Mouse (Mus musculus): ENCODE results near the gene I0C0044D17Rik. TPM values are rescaled to one million over a fixed set of nuclear protein-coding genes. Genes with fewer than 3 reads are reported as not detected.
"Not testable (repeated sequence)": the region's sequence is repeated elsewhere in the genome, so short reads cannot be mapped to it uniquely, and the experiment has no call there.

I0C0044D17Rik gene
- polyA plus RNA-seq, 1 experiment from 2014 or later: not detected

DNA sequence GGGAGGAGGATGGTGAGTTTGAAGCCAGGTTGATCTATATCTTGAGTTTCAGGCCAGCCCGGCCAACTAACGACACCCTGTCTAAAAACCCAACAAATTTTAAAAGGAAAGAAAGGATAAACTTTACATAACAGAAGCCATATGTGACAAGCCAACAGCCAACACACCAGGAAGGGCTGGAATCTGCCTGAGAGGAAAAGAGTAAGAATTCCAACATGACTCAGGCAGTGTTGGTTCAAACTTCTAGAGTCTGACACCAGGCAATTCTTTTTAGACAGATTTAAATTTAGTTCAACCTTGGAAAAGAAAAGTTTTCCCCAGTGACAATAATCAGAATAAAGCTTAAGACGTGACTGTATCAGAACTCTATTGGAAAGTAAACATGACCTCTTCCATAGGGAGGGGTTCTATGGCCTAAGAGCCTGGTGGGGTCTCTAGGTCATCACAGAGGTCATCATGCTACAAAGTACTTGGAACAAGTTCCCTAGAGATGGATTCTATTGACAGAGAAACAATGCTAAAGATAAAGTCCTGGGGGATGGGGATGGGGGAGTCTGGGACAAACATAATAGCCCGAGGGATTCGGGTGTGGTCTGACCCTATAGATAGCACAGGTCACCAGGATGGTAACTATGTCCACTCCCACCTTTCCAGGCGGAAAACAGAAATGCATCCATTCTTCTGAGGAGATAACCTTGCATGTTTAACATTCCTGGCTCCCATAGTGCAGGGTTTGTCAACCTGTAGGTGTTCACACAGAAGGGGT, 23.7 kb upstream of the I0C0044D17Rik start:
- Histone ChIP-seq H3K27me3 (ENCODE audit: control insufficient read depth, insufficient read depth, low read depth, low read length) (no peaks in the 10 kb centered on the region), H3K9me3 (replicated peaks; ENCODE audit: control insufficient read depth, low read length) (no peaks in the 10 kb centered on the region), H3K4me3 (ENCODE audit: low read depth, low read length) (no peak overlapping the region), H3K36me3 (ENCODE audit: control insufficient read depth, insufficient read depth) (no peaks in the 10 kb centered on the region), H3K4me2 (ENCODE audit: low read depth, low read length) (no peak overlapping the region), H3K4me1 (ENCODE audit: control insufficient read depth, low read depth, low read length) (no peaks in the 10 kb centered on the region), H3K27ac (ENCODE audit: low read length) (no peak overlapping the region), H3K9ac (ENCODE audit: low read depth, low read length) (no peak overlapping the region)
- ATAC-seq (ENCODE audit: low read depth): no peak
- WGBS (ENCODE audit: insufficient replicate concordance): 58% methylated on average over 6 of the region's 6 CpGs

DNA sequence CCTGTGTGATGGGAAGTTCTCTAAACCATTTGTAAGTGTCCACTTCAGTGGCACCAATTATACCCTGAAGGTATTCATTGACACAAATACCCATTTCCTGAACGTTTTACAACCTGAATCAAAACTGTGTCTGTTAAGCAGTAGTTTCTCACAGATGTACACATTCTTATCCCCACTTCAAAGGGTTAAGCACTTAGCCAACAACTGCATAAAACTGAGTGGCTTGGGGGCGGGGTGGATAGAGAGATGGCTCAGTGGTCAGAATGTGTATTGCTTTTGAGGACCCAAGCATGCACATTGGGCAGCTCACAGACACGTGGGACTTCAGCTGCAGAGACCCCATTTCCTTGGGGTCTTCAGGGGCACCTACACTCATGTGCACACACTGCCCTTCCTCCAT, 22.8 kb upstream of the I0C0044D17Rik start:
- Histone ChIP-seq H3K4me1 (ENCODE audit: control insufficient read depth, low read depth, low read length) (no peaks in the 10 kb centered on the region), H3K4me3 (ENCODE audit: low read depth, low read length) (no peak overlapping the region), H3K9me3 (replicated peaks; ENCODE audit: control insufficient read depth, low read length) (no peaks in the 10 kb centered on the region), H3K4me2 (ENCODE audit: low read depth, low read length) (no peak overlapping the region), H3K9ac (ENCODE audit: low read depth, low read length) (no peak overlapping the region), H3K27ac (ENCODE audit: low read length) (no peak overlapping the region), H3K27me3 (ENCODE audit: control insufficient read depth, insufficient read depth, low read depth, low read length) (no peaks in the 10 kb centered on the region), H3K36me3 (ENCODE audit: control insufficient read depth, insufficient read depth) (no peaks in the 10 kb centered on the region)
- WGBS (ENCODE audit: insufficient replicate concordance): 31% methylated on average over 3 of the region's 3 CpGs
- no peak for ATAC-seq (ENCODE audit: low read depth)

DNA sequence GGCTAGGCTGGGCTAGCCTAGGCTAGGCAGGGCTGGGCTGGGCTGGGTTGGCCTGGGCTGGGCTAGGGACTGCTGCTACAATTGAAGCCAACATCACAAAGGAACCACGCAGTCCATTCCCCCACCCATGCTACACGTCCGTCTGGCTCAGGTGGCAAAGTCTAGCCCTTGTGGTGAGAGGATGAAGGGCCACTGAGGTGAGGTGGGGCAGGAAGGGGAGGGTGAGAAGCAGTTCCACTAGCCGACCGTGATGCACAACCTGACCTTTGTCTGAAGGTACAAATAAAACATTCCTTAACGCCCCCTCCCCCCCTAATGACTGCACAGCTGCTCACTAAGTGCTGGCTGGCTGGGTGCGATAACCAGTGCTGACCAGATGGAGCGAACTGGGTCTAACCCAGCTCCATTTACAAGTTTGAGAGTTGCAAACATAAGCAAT, 22.1 kb upstream of the I0C0044D17Rik start:
- no peak overlapping the region for H3K27ac ChIP-seq (ENCODE audit: low read length)
- WGBS (ENCODE audit: insufficient replicate concordance): 52% methylated on average over 8 of the region's 8 CpGs
- no peak overlapping the region for H3K4me3 ChIP-seq (ENCODE audit: low read depth, low read length)
- H3K9me3 ChIP-seq (replicated peaks; ENCODE audit: control insufficient read depth, low read length): no peaks in the 10 kb centered on the region
- H3K27me3 ChIP-seq (ENCODE audit: control insufficient read depth, insufficient read depth, low read depth, low read length): no peaks in the 10 kb centered on the region
- ATAC-seq (ENCODE audit: low read depth): no peak
- no peaks in the 10 kb centered on the region for H3K4me1 ChIP-seq (ENCODE audit: control insufficient read depth, low read depth, low read length)
- H3K9ac ChIP-seq (ENCODE audit: low read depth, low read length): no peak overlapping the region
- H3K4me2 ChIP-seq (ENCODE audit: low read depth, low read length): no peak overlapping the region
- no peaks in the 10 kb centered on the region for H3K36me3 ChIP-seq (ENCODE audit: control insufficient read depth, insufficient read depth)

DNA sequence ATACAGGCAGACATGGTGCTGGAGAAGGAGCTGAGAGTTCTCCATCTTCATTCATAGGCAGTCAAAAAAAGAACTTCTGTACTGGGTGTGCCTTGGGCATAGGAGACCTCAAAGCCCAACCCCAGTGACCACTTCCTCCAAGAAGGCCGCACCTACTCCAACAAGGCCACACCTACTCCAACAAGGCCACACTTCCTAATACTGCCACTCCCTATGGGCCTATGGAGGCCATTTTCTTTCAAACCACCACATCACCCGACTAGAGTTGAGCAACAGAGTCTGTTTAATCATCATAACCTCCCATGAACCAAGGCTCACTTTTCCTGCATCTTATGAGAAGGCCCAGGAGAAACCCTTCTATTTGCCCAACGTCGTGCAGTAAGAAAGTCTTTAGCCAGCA, 21.6 kb upstream of the I0C0044D17Rik start:
- Histone ChIP-seq H3K27me3 (ENCODE audit: control insufficient read depth, insufficient read depth, low read depth, low read length) (no peaks in the 10 kb centered on the region), H3K36me3 (ENCODE audit: control insufficient read depth, insufficient read depth) (no peaks in the 10 kb centered on the region), H3K4me1 (ENCODE audit: control insufficient read depth, low read depth, low read length) (no peaks in the 10 kb centered on the region), H3K27ac (ENCODE audit: low read length) (no peak overlapping the region), H3K9me3 (replicated peaks; ENCODE audit: control insufficient read depth, low read length) (no peaks in the 10 kb centered on the region), H3K4me3 (ENCODE audit: low read depth, low read length) (no peak overlapping the region), H3K9ac (ENCODE audit: low read depth, low read length) (no peak overlapping the region), H3K4me2 (ENCODE audit: low read depth, low read length) (no peak overlapping the region)
- ATAC-seq (ENCODE audit: low read depth): no peak
- WGBS (ENCODE audit: insufficient replicate concordance): 63% methylated on average over 4 of the region's 4 CpGs

DNA sequence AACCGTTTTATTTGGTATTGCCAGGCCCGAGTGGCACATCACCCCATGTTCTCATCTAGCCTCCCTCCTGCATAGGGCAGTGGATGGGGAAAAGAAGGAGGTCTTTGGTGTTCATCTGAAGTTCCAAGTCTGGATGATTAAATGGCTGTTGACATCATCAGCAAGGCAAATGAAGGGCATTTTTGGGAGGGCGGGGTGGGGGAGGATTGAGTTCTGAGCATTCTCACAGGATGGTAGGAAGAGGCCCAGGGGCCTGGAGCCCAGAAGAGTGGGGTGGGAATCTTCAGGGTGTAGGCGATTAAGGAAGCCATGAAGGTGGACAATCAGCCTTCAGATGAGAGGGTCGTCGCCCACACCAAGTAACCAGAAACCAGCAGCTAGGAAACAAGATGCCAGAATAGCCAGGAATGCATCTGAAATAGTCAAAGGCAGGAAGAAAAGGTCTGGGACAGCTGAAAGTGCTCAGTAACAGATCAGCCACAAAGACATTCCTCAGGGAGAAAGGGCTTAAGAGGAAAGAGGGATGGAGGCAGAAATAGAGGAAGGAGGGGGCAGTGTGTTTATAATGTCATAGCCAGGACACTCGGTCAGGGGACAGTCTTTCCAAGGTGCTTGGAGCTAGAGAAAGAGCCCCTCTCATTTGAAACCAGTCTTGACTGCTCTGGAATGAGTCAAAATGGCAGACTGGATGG, 20.4 kb upstream of the I0C0044D17Rik start:
- Histone ChIP-seq H3K27ac (ENCODE audit: low read length) (no peak overlapping the region), H3K36me3 (ENCODE audit: control insufficient read depth, insufficient read depth) (no peaks in the 10 kb centered on the region), H3K9ac (ENCODE audit: low read depth, low read length) (no peak overlapping the region), H3K4me2 (ENCODE audit: low read depth, low read length) (no peak overlapping the region), H3K27me3 (ENCODE audit: control insufficient read depth, insufficient read depth, low read depth, low read length) (no peaks in the 10 kb centered on the region), H3K9me3 (replicated peaks; ENCODE audit: control insufficient read depth, low read length) (no peaks in the 10 kb centered on the region), H3K4me3 (ENCODE audit: low read depth, low read length) (no peak overlapping the region), H3K4me1 (ENCODE audit: control insufficient read depth, low read depth, low read length) (no peaks in the 10 kb centered on the region)
- ATAC-seq (ENCODE audit: low read depth): no peak
- WGBS (ENCODE audit: insufficient replicate concordance): 53% methylated on average over 7 of the region's 7 CpGs

DNA sequence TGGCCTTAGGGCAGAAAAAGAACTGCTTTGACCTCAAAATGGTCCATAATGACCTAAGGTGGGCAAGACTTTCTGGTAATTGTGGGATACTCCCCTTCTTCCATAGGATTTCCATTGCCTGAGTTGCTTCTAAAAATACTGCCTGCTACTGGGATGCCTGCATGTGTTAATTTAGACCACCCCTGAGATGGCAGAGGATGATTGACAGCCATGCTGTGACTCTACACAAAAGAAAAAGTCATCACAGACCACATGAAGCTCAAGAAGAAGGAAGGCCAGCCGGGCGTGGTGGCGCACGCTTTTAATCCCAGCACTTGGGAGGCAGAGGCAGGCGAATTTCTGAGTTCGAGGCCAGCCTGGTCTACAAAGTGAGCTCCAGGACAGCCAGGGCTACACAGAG, 17.6 kb upstream of the I0C0044D17Rik start:
- 77% methylated on average over 6 of the region's 6 CpGs for WGBS (ENCODE audit: insufficient replicate concordance)
- H3K27me3 ChIP-seq (ENCODE audit: control insufficient read depth, insufficient read depth, low read depth, low read length); H3K9ac ChIP-seq (ENCODE audit: low read depth, low read length); H3K4me3 ChIP-seq (ENCODE audit: low read depth, low read length); H3K27ac ChIP-seq (ENCODE audit: low read length); H3K4me1 ChIP-seq (ENCODE audit: control insufficient read depth, low read depth, low read length); H3K36me3 ChIP-seq (ENCODE audit: control insufficient read depth, insufficient read depth); H3K4me2 ChIP-seq (ENCODE audit: low read depth, low read length); ATAC-seq (ENCODE audit: low read depth); H3K9me3 ChIP-seq (replicated peaks; ENCODE audit: control insufficient read depth, low read length): not testable (repeated sequence)

DNA sequence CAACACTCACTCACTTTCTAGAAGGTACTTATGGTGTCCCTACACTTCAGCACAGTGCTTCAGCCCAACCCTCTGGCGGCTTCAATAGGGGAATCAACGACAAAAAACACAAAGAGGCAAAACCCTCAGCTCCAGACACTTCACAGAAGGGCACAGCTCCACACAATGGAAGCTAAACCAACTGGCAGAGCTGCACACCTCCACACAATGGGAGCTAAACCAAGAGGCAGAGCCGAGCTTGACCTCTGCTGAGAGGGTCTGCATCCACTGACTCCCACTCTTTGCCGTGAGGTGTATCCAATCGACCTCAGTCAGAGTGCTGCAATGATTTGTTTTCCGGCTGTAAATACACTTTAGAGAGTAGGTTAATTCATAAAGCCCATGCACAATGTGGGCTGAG, 16.9 kb upstream of the I0C0044D17Rik start:
- Histone ChIP-seq H3K4me2 (ENCODE audit: low read depth, low read length) (no peak overlapping the region), H3K27ac (ENCODE audit: low read length) (no peak overlapping the region), H3K9me3 (replicated peaks; ENCODE audit: control insufficient read depth, low read length) (no peaks in the 10 kb centered on the region), H3K4me1 (ENCODE audit: control insufficient read depth, low read depth, low read length) (no peaks in the 10 kb centered on the region), H3K9ac (ENCODE audit: low read depth, low read length) (no peak overlapping the region), H3K27me3 (ENCODE audit: control insufficient read depth, insufficient read depth, low read depth, low read length) (no peaks in the 10 kb centered on the region), H3K36me3 (ENCODE audit: control insufficient read depth, insufficient read depth) (no peaks in the 10 kb centered on the region), H3K4me3 (ENCODE audit: low read depth, low read length) (no peak overlapping the region)
- WGBS (ENCODE audit: insufficient replicate concordance): 52% methylated on average over 6 of the region's 6 CpGs
- ATAC-seq (ENCODE audit: low read depth): no peak

DNA sequence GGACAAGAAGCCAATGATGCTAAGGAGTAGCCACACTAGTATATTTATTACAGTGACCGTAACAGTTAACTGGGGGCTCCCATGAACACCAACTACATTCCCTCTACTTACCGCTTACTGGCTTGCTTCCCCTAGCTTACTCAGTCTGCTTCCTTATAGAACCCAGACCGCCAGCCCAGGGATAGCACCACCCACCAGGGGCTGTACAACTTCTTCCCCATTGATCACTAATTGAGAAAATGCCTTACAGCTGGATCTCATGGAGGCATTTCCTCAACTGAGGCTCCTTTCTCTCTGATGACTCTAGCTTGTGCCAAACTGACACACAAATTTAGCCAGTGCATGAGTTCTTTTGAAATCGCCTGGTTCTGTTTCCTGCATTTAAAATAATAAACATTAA, 15.3 kb upstream of the I0C0044D17Rik start:
- no peak overlapping the region for H3K4me2 ChIP-seq (ENCODE audit: low read depth, low read length)
- H3K4me3 ChIP-seq (ENCODE audit: low read depth, low read length): no peak overlapping the region
- H3K27ac ChIP-seq (ENCODE audit: low read length): no peak overlapping the region
- no peak overlapping the region for H3K9ac ChIP-seq (ENCODE audit: low read depth, low read length)
- H3K4me1 ChIP-seq (ENCODE audit: control insufficient read depth, low read depth, low read length): no peaks in the 10 kb centered on the region
- 70% methylated on average over 4 of the region's 4 CpGs for WGBS (ENCODE audit: insufficient replicate concordance)
- no peak for ATAC-seq (ENCODE audit: low read depth)
- H3K27me3 ChIP-seq (ENCODE audit: control insufficient read depth, insufficient read depth, low read depth, low read length): no peaks in the 10 kb centered on the region
- no peaks in the 10 kb centered on the region for H3K9me3 ChIP-seq (replicated peaks; ENCODE audit: control insufficient read depth, low read length)
- no peaks in the 10 kb centered on the region for H3K36me3 ChIP-seq (ENCODE audit: control insufficient read depth, insufficient read depth)

DNA sequence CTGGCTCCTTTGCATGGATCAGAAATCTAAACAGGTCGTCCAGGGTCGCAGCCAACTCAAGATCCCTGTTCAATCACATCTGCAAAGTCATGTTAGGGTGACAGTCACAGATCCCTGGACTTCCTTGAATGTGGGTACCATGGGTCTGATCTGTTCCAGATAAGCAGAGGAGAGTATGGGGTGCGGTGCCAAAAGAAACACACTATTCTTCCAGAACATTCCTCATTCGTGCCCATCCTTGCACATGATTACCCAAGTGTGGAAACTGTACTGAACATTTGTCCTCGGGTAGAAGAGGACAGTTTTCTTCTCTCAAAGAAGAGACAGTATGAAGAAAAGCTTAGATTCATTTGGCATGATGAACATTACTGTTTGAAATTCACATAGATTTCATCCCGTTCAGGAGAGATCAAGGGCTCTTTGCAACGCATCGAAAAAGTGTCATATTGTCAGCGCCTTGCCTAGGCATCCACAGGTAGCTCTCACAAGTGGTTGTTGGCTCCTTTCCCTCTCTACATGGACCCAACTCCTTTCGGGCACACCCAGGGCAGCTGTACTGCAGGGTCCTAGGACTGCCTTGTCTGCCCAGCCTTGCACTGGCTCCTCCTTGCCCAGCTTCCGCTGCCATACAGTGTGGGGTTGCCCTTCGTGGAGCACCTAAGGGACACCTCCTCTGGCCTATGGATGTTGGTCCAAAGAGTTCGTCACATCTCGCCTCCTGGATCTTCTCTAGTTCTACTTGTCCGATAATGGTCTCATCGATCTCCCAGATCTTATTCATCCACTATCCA, 14.3 kb upstream of the I0C0044D17Rik start:
- Histone ChIP-seq H3K9ac (ENCODE audit: low read depth, low read length) (no peak overlapping the region), H3K9me3 (replicated peaks; ENCODE audit: control insufficient read depth, low read length) (no peaks in the 10 kb centered on the region), H3K4me1 (ENCODE audit: control insufficient read depth, low read depth, low read length) (no peaks in the 10 kb centered on the region), H3K27ac (ENCODE audit: low read length) (no peak overlapping the region), H3K36me3 (ENCODE audit: control insufficient read depth, insufficient read depth) (no peaks in the 10 kb centered on the region), H3K4me3 (ENCODE audit: low read depth, low read length) (no peak overlapping the region), H3K4me2 (ENCODE audit: low read depth, low read length) (no peak overlapping the region), H3K27me3 (ENCODE audit: control insufficient read depth, insufficient read depth, low read depth, low read length) (no peaks in the 10 kb centered on the region)
- WGBS (ENCODE audit: insufficient replicate concordance): 63% methylated on average over 16 of the region's 16 CpGs
- no peak for ATAC-seq (ENCODE audit: low read depth)
